Mouse (Mus musculus) embryonic facial prominence, embryonic 11.5 days (tissue): Measurements from ENCODE around the gene Prkca. TPM values are rescaled to one million over a fixed set of nuclear protein-coding genes. Genes with fewer than 3 reads are reported as not detected.
A peak's percentile ranks its signal among the peaks of the same experiment; 100 is the strongest.

ENCODE experiments used
- ATAC-seq: fragments of 200-750 bp; cut with Nextera tagmentation; replicated peaks from 2 replicates; pipeline ENCODE4 v1.8.0; 2017; ENCODE audit warnings: low read depth; ENCODE audit not compliant: insufficient number of reproducible peaks, low FRiP score, low TSS enrichment
- DNase-seq: peaks from one replicate; pipeline ENCODE4 v3.0.0-alpha.2; 2015; ENCODE audit warnings: low spot score
- H3K27ac ChIP-seq: fragments of 300-500 bp; sonication (generic); replicated peaks from 2 replicates; pipeline ENCODE4 v1.5.1; 2014; ENCODE audit warnings: mild to moderate bottlenecking, low read depth, low read length, control low read depth
- H3K27me3 ChIP-seq: fragments of 300-500 bp; sonication (generic); 2 replicates; pipeline ENCODE4 v1.6.1; 2014; ENCODE audit warnings: mild to moderate bottlenecking, low read length, moderate library complexity, mixed read lengths; ENCODE audit not compliant: control insufficient read depth, insufficient read depth
- H3K36me3 ChIP-seq: fragments of 300-500 bp; sonication (generic); replicated peaks from 2 replicates; pipeline ENCODE4 v1.6.1; 2014; ENCODE audit warnings: low read depth, mild to moderate bottlenecking, low read length, moderate library complexity, mixed read lengths; ENCODE audit not compliant: control insufficient read depth, insufficient read depth
- H3K4me1 ChIP-seq: fragments of 300-500 bp; sonication (generic); 2 replicates; pipeline ENCODE4 v1.6.1; 2014; ENCODE audit warnings: low read length, mixed read lengths; ENCODE audit not compliant: control insufficient read depth, insufficient read depth
- H3K4me2 ChIP-seq: fragments of 300-500 bp; sonication (generic); 2 replicates; pipeline ENCODE4 v1.6.1; 2014; ENCODE audit warnings: low read depth, mild to moderate bottlenecking, control low read depth, low read length, moderate library complexity
- H3K4me3 ChIP-seq: fragments of 300-500 bp; sonication (generic); 2 replicates; pipeline ENCODE4 v1.5.1; 2014; ENCODE audit warnings: low read depth, low read length, control low read depth
- H3K9ac ChIP-seq: fragments of 300-500 bp; sonication (generic); replicated peaks from 2 replicates; pipeline ENCODE4 v1.6.1; 2014; ENCODE audit warnings: mild to moderate bottlenecking, control low read depth, low read length
- H3K9me3 ChIP-seq: fragments of 300-500 bp; sonication (generic); replicated peaks from 2 replicates; pipeline ENCODE4 v1.6.1; 2016; ENCODE audit warnings: mild to moderate bottlenecking, low read length, inconsistent platforms, mixed read lengths; ENCODE audit not compliant: control insufficient read depth
- WGBS: fragments of 180-500 bp; shearing (Covaris S2); extraction: QIAGEN DNeasy Blood & Tissue Kit; methylation state at CpG from one replicate; pipeline ENCODE4 v1.1.7; 2014; 5-methylcytosine and 5-hydroxymethylcytosine counted together
- polyA plus RNA-seq: library from polyadenylated mRNA; unstranded; fragments of >200 nt; fragmentation: Nextera tagmentation; extraction: Ambion mirVana; gene quantifications from 2 replicates; pipeline ENCODE4 v1.2.1, GENCODE M21; 2014

Gene Prkca
- polyA plus RNA-seq, 1 experiment from 2014 or later = 7.4 TPM

DNA sequence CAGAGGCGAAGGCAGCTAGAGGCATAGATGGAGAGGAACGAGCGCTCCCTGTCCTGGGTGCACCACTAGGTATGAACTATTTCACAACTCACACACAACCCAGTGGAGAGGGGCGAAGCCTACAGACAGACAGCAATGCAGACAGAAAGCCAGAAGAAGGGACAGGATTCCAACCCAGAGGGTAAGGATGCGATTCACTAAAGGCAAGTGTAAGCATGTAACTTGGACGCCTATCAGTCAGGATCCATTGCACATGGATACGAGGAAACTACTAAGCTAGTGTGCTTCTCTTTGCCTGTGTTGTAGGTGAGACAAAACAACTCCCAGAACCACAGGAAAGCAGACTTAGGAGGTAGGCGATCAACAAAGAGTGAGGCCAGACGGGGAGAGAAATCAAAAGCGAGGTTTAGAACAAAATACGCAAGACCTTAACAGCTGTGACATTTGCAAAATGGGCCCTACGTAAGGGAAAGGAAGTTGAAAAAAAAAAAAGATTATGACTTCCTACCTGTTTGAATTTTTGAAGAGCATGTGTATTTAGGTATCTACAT lies 70.2 kb downstream of the Prkca start:
- no peak overlapping the region for H3K27ac ChIP-seq
- H3K4me2 ChIP-seq = no peak overlapping the region
- ATAC-seq (no peak), DNase-seq (no peak)
- no peaks in the 10 kb centered on the region for H3K27me3 ChIP-seq
- 92% methylated on average over 12 of the region's 12 CpGs for WGBS
- no peak overlapping the region for H3K4me3 ChIP-seq
- no peaks in the 10 kb centered on the region for H3K36me3 ChIP-seq
- H3K9me3 ChIP-seq = no peaks in the 10 kb centered on the region
- H3K9ac ChIP-seq = no peak overlapping the region
- 0 out of 2 replicates have a peak, but pooled peaks cover 2% of the 10 kb centered on the region for H3K4me1 ChIP-seq

DNA sequence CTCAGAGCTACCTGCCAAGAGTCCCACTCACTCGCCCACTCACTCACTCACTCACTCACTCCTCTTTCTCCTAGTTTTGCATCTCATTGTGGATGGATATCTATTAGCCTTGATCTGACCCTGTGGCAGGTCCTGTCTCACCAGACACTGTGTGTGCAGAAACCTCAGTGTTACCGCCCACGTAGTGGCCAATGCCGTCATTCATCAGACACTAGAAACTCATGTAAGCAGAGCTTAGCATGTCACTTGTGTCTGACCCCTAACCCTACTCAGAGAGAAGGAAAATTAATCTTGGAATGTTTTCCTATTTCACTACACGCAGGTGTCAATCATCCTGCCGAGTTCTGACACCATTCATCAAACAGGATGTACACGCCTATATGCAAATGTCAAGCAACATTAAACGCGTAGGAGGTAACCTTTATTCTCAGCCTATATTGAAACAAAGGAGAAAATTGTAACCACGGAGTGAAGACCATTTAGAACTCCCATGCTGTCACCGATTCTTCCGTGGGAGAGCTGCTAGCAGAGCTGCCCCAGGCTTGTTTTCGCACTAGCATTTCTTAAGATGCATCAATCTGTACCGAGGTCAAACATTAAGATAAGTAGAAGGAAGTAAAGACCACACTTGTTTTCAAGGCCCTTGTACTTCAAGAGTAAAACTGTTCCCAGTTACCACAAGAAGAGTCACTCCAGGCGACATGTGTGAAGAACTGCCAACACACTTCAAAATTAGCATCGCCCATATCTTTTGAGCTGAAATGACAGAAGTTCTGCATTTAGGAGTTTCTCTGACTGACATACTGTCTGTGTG lies 70.9 kb downstream of the Prkca start:
- WGBS = 77% methylated on average over 16 of the region's 16 CpGs

DNA sequence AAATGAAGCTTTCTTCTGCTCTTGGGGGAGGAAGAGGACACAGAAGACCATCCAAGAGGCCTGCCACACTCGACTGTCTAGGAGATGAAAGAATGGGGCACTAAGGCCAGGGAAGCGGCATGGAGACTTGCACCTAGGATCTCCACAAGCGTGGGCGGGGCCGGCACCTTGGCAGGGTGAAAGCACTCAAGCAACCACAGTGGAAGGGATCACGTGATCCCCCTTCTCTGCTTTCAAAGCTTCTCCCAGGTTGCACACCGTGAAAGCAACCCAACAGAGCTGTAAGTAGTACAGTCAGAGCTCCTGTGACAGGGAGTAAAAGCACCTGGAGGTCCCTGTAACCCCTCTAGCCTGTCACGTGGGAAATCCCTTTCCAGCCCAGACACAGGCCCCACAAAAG lies 72.4 kb downstream of the Prkca start:
- no peak for DNase-seq
- ATAC-seq = no peak
- 60% methylated on average over 8 of the region's 8 CpGs for WGBS
- no peaks in the 10 kb centered on the region for H3K27me3 ChIP-seq
- H3K9ac ChIP-seq = no peak overlapping the region
- H3K4me3 ChIP-seq = no peak overlapping the region
- H3K4me1 ChIP-seq = 0 out of 2 replicates have a peak, but pooled peaks cover 2% of the 10 kb centered on the region
- no peaks in the 10 kb centered on the region for H3K9me3 ChIP-seq
- H3K27ac ChIP-seq = no peak overlapping the region
- no peaks in the 10 kb centered on the region for H3K36me3 ChIP-seq
- H3K4me2 ChIP-seq = no peak overlapping the region

More for the DNA sequence above, 70.9 kb downstream of the Prkca start:
- Histone ChIP-seq H3K36me3 (no peaks in the 10 kb centered on the region), H3K4me1 (0 out of 2 replicates have a peak, but pooled peaks cover 2% of the 10 kb centered on the region), H3K9me3 (no peaks in the 10 kb centered on the region), H3K9ac (no peak overlapping the region), H3K4me2 (no peak overlapping the region), H3K4me3 (no peak overlapping the region), H3K27ac (no peak overlapping the region), H3K27me3 (no peaks in the 10 kb centered on the region)
- DNase-seq = no peak
- ATAC-seq = no peak

DNA sequence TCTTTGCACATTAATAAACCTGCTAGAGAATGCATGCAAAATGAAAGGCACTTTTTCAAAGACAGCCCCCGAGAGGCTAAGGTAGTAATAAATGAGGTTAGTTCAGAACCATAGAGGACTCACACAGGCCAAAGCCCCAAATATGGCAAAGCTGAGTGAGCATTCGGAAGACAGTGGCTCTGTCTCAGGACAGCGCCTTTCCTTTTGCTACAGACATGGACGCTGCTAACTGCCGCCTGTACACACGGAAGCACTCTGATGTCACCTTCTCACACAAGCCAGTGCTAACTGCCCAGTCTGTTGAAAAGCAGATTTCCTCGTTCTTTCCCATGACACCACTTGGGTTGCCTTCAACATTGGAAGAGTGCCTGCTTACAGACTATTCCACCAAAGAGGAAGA lies 74.2 kb downstream of the Prkca start:
- Histone ChIP-seq H3K9me3 (no peaks in the 10 kb centered on the region), H3K4me2 (no peak overlapping the region), H3K36me3 (no peaks in the 10 kb centered on the region), H3K4me1 (0 out of 2 replicates have a peak, but pooled peaks cover 2% of the 10 kb centered on the region), H3K27me3 (no peaks in the 10 kb centered on the region), H3K4me3 (no peak overlapping the region), H3K27ac (no peak overlapping the region), H3K9ac (no peak overlapping the region)
- DNase-seq (no peak), ATAC-seq (no peak)
- WGBS = 73% methylated on average over 7 of the region's 7 CpGs

DNA sequence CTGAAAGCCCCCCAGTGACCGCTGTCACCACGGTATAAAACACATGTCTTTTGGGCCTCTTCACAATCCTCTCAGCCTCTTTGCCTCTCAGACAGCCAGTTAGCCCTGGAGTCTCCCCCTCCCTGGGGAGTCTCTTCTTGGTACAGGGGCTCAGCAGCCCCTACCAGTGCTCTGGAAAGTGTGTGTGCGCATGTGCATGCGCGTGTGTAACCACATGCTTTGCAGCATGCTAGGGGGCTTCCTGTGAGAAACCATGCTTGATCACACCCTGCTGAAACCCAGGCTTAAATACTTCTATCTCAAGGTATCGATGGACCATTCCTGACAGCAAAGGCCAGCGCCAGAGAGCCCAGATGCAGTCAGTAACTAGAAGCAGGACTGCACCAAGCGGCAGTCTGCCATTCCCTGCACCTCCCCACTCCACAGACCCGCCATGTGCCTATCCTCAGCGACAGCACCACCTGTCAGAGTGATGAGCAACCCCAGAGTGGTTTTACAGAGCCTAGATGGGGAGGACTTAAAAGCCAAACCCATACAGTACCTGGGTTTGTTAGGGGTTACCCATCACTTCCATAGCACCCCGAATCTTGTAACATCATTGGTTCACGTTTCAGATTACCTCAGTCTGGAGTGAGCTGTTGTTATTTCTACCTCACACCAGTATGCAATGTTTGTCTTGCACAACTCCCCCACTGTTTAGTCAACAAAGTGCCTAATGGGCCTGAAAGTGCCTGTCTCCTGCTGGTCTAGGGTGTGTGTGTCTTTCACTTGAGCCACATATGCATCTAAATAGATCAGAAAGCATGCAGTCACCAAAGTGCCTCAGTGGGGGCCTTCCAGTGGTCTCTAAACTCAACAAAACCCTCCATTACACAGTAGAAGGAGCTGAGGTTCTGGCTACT lies 75.1 kb downstream of the Prkca start:
- DNase-seq = no peak
- no peaks in the 10 kb centered on the region for H3K9me3 ChIP-seq
- H3K4me3 ChIP-seq = no peak overlapping the region
- 59% methylated on average over 12 of the region's 12 CpGs for WGBS
- H3K27ac ChIP-seq = no peak overlapping the region
- no peak overlapping the region for H3K4me2 ChIP-seq
- H3K9ac ChIP-seq = no peak overlapping the region
- 0 out of 2 replicates have a peak, but pooled peaks have one; percentile 11 for ATAC-seq
- H3K4me1 ChIP-seq = 0 out of 2 replicates have a peak, but pooled peaks cover 2% of the 10 kb centered on the region
- no peaks in the 10 kb centered on the region for H3K36me3 ChIP-seq
- no peaks in the 10 kb centered on the region for H3K27me3 ChIP-seq

DNA sequence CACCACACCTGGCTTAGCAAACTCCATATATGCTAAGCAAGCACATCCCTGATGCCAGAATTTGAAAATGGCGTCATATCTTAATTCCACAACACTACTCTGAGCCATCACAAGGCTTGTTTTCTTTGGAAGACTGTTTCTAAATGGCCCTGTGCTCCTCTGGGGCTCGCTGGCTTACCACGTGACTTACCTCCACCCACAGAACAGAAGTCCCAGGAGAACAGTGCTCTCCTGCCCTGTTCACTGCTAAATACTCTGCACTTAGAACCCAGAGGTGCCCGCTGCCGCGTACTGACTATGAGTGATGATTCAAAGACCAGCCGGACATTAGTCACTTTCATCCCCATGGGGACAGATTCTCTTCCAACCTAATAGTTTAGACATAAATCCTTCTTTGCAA lies 75.9 kb downstream of the Prkca start:
- H3K36me3 ChIP-seq = no peaks in the 10 kb centered on the region
- H3K4me2 ChIP-seq = no peak overlapping the region
- no peak overlapping the region for H3K4me3 ChIP-seq
- no peak overlapping the region for H3K9ac ChIP-seq
- WGBS = 81% methylated on average over 7 of the region's 7 CpGs
- ATAC-seq (no peak), DNase-seq (no peak)
- H3K27ac ChIP-seq = no peak overlapping the region
- no peaks in the 10 kb centered on the region for H3K9me3 ChIP-seq
- H3K4me1 ChIP-seq = 0 out of 2 replicates have a peak, but pooled peaks cover 2% of the 10 kb centered on the region
- no peaks in the 10 kb centered on the region for H3K27me3 ChIP-seq

DNA sequence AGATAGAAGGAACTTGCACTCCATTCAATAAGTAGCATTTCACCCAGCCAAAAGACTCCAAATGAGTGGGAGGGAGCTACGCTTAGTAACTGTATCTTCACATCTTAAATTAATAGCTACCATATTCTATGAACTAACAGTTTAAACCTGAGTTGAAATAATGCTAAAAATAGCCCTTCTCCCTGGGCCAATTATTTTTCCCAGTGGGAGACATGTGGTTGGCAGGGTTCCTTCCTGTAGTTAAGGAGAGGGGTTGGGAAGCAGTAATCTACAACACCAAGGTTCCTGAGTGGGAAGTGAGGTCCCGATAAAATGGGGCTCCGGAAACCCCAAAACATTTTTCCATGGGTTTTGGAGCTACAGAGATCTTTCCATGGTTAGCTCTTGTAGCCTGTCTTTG lies 76.7 kb downstream of the Prkca start:
- H3K9me3 ChIP-seq = no peaks in the 10 kb centered on the region
- H3K4me2 ChIP-seq = no peak overlapping the region
- 0 out of 2 replicates have a peak, but pooled peaks cover 2% of the 10 kb centered on the region for H3K4me1 ChIP-seq
- H3K27ac ChIP-seq = no peak overlapping the region
- H3K9ac ChIP-seq = no peak overlapping the region
- ATAC-seq (no peak), DNase-seq (no peak)
- H3K4me3 ChIP-seq = no peak overlapping the region
- no peaks in the 10 kb centered on the region for H3K36me3 ChIP-seq
- H3K27me3 ChIP-seq = no peaks in the 10 kb centered on the region
- 84% methylated on average over 3 of the region's 3 CpGs for WGBS
